Mouse (Mus musculus) frontal cortex, postnatal 36 days (tissue): Measurements from ENCODE around the gene Per2.

ENCODE experiments used
- DNase-seq, 2 experiments: peaks; one replicate each; pipeline ENCODE4 v3.0.0; 2022; ENCODE audit warnings: low spot score in 2 of 2

Gene Per2

DNA sequence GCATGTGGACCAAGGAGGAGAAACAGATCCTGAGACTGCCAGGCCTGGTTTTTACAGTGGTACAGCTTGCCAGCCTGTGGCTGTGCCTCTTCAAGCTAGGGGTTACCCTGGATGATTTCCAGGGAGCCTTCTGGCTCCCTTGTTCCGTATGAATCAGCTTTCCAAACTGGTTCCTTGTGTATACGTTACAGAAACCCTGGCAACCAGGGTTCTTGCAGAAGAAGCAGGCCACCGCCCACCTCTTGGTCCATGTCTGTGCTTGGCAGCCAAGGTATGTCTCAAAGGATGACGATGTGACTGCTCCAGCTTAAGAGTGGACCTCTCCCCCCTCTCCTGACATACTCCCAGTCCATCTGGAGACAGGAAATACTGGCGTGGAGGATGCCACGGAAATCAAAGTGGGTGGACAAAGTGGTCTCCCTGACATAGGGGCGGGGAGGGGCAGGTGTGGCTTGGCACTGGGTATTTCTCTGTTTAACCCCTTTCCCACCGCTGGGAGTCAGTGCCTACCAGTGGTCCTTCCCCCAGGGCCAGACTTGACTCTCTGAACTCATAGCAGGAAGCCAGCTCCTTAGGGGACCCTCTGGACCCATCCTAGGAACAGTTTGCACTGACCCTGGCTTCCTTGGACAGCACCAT lies 782 bp downstream of the Per2 start:
- DNase-seq, result peak; percentile 65 to 79

DNA sequence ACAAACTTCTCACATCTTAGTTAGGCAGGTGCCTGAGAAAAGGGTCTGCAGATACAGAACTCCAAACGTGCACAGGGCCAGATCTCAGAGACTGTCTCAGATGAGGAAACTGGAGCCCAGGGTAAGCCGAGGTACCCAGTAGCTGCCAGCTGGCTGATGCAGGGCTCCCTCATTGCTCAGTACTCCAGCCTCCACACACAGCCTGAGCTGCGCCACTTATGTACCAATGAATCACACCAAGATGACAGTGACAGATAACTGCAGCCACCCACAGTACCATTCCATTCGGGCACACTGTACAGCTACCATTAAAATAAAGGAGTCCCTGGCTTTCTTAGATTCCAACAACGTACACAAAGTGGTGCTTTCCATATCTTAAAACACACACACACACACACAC lies 1.4 kb downstream of the Per2 start:
- peak; percentile 65 to 77 for DNase-seq

DNA sequence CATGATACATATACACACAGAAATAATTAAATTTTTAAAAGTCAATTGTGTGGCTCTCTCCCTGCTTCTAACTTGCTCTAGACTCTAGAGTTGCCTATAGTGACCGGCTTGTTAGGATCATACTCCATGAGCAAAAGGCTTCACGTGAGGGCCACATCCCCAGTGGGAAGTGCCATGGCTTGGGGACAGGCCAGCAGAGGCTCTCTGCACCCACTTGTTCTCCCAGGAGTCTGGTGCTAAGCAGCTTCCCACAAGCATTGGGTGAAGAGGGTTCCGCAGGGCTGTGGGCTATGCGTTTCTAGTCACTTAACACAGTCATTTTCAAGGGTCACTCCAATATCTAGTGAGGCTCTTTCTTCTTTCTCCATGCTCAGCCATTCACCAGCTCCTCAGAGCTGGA lies 2.0 kb downstream of the Per2 start:
- no peak for DNase-seq

DNA sequence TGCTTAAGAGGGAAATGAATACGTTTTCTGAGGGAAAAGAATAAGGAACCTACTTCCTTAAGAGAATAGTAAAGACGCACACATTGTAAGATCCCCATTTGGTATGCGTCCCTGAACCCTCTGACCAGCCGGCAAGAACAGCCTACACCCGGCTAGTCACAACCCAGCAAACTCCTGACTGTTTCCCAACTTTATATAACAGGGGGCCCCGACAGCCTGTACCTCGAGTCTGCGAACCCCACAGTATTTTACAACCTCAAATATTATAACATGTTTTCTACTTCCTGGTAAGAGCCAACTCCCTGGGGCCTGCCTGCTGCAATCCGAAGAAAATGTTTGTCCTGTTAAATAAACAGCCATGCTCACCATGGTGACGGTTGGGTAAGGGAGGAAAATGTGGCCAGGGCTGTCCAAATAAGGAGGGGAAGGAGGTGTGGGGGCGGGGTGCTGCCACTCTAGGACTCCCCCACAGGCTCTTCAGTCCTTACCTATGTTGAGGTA lies 2.8 kb downstream of the Per2 start:
- DNase-seq, result peak; percentile 25 to 27

DNA sequence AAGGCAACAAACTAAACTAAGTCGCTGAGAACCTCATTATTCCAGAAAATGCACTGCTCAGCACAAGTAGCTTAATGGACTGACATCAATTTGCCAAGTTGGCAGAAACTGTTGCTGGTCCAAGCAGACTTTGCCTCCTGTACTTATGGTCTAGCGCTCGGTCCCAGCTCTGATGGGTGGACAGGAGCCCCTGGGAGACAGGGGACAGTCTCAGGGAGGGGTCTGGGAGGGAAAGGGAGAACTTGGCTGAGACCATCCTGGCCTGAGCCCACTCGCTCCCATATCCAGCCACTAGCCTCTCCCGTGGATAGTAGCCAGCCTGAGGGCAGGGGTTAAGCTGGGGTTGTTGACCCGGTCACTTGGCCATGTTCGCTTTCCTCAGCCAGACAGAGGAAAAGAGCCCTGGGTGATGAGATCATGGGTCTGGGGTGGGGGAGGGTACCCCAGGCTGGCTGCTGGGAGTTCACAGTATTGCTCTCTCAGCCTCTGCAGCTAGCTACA lies 3.4 kb downstream of the Per2 start:
- no peak for DNase-seq

DNA sequence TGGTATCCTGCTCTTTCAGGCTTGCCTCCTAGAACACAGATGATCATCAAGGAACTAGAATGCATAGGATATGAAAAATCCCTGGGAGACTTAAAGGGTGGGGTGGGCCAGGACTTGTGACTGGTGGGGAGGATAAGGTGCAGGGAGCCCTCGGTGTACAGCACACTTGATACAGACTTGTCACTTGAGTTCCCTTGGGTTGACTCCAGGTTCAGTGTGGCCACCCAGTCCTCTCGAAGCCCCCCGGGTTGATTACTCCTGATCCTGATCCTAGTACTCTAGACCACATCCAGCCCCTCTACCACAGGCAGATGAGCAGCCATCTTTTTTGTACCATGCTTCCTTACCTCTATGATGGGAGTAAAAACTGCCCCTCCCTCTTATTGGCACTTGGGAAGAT lies 4.2 kb downstream of the Per2 start:
- no peak for DNase-seq

DNA sequence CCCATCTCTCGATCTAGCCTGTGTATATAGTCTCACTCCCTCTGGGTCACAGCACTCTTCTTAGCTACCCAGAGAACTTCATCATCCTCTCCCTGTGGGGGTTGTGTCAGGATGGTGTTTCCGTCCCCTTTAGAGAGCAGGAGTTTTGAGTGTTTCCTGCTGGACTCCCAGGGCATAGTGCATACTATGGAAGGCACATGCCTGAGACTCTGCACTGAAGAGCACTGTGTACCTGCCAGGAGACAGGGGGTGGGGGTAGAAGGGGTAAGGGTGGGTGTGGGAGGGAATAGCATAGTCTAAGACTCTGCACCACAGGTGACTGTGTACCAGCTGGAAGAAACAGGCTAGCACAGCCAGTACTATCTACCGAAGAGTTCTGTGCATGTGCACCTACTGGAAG lies 4.8 kb downstream of the Per2 start:
- DNase-seq, result no peak

DNA sequence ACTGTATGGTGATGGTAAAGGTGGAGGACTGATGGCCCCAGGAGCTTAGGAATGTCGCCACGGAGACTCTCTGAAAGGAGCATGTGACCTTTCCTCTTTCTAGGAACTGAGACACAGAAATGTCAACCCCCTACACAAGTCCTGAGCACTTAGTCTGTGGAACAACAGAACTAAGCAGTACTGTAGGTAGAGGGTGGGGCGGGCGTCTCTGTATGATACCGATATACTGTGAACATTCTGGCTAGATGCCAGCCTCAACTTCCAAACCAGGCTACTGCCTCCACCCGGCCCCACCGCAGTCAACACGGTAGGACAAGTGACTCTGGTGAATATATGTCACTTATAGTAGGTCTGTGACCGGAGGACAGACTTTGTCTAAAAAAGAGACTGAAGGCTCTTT lies 5.2 kb downstream of the Per2 start:
- DNase-seq, result no peak

DNA sequence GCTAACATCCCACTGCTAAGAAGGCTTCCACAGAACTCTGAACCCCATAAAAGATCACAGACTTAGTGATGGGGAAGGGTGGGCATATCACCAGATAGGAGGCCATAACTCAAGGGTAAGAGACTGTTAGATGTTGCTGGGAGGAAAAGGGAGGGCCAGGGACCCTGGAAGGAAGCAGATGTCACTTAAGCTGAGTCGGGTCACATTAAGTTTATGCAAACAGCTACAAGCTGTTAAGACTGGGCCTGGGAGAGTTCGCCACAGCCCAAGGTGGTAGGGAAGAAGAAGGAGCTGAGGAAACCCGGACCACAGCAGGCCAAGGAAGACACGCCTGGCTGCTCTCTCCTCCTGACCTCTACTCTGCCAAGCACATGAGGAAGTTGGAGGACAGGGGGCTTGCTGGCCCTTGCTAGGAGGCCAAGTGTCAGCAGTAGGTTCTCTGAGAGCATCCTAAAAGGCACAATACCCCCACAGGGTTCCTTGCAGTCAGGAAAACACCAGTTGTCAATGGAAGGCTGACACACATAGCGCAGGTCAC lies 7.5 kb downstream of the Per2 start:
- DNase-seq, result no peak

DNA sequence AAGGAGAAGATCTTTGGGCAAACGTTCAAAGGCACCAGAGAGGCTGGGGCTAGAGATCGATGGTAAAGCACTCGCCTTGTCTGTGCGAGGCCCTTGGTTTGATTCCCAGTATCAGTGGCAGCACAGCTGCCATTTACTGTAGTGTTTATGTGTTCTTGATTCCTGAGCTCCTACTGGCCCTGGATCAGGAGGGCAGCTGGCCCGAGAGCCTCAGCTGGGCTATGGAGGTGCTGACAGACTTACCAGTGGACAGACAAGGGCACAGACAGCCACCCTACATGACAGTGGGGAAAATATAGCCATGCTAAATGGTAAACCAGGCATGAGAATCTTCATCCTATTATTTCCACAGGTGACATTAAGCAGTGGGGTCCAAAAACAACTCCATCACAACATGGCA lies 8.3 kb downstream of the Per2 start:
- no peak for DNase-seq

DNA sequence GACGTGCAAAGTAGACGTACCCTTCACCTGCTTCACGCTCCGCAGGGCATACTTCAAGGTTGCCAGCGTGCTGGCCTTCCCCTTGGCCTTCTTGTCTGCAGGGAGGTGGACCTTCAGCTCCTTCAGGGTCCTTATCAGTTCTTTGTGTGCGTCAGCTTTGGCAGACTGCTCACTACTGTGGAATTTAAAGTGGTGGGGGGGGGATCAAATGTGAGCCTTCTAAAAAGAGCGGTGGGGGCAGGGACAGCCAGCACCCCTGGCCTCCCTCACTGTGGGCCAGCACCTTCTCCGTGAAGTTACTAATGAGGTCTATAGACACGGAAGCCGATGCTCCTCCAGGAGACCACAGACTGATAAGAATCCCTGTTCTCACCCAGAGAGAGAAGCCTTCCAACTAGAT lies 10.4 kb downstream of the Per2 start:
- DNase-seq, result no peak

DNA sequence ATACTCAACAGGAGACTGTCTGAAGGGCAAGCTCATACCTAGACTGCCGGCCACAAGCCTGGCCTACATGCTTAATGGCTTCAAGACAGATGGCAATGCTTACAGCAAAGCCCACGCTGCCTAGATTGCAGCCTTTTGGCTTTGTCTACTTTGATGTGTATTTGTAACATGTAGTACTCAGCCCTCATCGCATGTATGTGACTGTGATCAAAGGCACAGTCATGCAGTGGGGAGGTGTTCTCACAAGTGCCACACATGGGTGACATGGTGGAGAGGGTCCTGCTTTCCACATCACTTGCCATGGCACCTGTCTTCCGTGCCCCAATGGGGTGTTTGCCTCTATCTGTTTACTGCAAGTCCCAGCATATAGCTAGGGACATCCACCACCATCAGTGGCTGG lies 12.6 kb downstream of the Per2 start:
- DNase-seq, result no peak

DNA sequence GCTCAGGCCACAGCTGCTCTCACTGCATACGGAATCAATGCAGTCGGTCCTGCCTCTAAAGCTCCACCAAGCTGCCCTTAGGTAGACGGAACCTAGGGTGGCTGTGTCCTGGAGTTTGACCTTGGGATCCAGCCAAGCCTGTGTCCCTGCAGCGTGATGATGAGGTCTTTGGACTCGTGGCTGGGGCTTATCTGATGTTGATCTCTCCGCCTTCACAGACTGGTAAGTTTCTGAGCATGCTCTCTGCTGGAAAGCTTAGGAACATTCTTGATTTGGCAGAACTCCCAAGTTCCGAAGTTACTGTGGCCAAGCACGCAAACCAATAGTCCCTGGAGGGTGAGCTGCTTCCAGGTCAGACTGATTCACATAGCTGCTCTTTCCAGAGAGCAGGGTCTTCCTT lies 13.1 kb downstream of the Per2 start:
- DNase-seq, result peak; percentile 19 to 22

DNA sequence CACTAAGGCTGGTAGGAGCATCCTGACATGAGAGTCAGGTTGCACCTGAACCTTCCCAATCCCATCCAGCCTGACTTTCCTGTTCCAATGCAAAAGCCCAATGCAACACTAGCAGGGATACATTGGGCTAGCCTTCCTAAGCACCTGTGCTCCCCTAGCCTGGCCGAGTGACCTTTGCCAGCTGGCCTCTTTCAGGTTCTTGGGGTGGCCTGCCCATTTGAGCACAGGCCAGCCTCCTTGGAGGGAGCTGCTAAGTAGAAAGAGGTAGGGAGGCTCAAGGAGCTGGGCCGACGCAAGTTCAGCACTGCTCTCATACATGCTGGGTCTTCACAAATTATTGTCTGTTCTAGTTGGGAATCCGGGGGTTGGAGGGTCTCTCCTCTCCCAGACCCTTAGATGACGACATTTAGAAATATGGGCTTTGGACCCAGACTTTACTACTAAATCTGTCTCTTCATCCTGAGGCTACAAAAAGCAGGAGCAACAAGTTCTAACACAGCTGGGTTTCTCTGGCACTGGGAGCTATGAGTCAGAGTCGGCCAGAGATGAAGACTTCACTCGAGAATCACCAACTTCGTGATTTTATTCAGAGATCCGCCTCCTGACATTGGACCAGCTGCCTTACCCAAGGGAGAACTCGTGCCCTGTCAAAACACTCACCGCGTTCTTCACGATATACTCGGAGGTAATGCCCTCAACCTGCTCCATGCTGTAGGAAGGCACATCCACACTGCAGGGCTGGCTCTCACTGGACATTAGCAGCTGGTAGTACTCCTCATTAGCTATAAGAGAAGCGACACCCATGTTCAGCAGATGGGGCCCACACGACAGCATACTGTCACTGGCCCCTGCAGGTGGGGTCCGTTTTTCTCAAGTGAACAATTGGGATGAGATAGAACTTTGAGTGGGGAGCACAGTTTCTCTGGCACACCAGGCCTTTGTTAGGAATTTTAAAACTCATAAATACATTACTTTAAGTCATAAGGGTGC lies 14.0 kb downstream of the Per2 start:
- peak; percentile 19 to 63 for DNase-seq

DNA sequence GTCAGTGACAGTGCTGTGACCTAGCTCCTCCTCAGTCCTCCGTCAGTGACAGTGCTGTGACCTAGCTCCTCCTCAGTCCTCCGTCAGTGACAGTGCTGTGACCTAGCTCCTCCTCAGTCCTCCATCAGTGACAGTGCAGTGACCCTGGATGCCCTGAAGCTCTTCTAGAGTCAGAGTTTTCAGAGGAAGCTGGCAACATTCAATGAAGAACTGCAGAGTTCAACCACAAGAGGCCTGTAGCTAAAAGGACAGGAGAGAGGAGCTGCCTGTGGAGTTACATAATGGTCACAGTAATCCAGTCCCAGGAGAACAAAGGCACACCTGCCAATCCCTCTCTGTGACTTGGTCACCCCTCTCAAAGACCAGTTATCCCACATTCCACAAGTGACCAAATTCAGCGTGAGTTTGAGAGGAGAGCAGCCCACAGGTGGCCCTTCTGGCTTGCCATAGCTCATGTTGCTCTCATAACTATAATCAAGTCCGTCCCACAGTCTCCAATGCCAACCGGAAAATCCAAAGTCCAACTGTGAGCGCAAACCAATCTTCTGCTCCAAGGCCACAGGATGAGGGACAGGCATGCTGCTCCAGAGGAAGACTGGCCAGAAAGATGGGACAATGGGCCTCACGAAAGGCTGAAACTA lies 16.7 kb downstream of the Per2 start:
- no peak for DNase-seq

DNA sequence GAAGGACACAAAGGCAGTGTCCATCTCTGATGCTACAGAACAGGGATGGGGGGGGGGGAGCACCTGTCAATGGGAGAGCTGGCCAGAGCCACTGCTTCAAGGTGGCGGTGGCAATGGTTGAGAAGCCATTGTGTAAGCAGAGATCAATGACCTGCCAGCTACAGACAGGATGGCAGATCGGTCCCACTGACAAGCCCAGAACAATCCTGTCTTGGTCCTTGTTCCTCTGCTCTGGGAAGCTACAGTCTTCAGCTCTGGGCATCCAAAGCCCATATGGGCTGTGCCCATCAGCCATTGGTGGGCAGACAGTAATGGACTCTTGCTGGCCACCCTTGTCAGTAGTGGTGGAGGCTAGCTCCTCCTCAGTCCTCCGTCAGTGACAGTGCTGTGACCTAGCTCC lies 17.3 kb downstream of the Per2 start:
- DNase-seq, result no peak

DNA sequence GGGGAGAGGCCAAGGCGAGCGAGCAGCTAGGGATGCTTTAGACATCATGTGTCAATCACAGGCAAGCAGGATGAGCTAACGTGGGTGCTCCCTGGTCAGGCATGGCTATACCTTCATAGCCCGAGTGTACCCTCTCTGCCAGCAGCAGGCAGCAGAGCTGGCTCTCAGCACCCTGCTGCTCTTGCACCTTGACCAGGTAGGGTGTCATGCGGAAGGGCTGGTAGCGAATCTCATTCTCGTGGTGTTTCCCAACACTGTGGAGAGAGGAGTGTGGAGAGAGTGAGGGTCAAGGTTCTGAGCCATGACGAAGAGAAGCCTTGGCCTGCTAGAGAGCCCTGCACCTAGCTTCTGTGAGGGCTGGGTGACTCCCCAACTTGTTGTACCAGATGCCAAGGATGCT lies 19.3 kb downstream of the Per2 start:
- DNase-seq, result no peak

DNA sequence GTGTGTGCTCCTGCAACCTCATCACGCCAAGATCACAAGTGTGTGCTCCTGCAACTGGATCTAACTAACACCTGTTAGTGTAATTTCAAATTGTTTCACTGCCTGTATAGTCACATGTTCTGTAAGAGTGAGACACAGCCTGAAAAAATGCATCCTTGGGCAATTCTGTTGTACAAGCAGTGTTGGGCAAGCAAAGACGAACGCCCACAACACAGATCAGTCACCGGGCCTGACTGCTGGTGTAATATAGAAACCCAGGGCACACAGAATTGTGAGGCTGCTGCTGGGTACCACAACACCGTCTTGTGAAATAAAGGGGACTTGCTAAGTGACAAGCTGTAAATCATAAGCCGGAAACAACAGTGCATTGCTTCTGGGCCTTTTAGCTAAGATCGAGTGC lies 21.6 kb downstream of the Per2 start:
- no peak for DNase-seq

DNA sequence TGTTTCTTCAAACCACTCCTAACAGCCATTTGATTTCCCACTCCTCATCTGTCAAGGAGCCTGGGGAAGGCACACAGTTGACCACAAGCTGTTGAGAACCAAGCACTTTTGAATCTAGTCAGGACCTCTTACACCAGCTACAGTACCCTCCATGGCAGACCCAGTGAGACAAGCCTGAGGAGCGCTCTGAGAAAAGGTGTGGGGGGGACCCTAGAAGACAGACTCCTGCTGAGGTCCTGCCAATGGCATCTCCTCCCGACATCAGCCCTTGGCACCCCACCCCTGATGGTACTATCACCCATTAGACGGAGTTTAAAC lies 22.1 kb downstream of the Per2 start:
- DNase-seq, result no peak

DNA sequence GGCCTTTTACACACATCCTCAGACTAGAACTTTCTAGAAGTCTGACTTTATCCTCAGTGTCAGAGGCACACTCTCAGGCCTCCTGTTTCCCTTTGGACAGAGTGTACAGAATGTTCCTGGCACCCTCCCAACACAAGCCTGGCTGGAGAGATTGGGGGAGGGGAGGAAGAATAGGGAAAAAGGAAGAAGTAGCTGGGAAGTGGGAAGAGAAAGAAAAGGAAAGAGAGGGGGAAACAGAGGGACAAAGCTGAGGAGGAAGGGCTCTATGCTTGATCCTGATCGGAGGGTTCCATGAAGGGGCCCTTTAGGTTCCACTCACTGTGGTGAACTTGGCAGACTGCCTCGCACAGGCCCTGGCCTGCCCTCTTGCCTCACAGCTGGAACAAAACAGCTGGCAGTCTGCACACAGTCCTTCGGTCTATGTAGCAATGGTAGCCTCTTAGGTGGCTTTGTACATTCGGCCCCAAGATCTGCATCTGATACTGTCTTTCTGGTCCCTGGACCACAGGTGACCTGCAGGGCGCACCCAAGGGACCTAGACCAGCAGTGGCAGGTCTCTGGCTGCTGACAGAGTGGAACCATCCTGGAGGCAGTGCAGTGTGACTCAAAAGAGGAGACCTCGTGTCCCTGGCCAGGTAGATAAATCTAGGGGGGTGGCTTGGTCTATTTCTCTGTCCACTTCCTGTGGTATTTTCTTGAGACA lies 22.6 kb downstream of the Per2 start:
- DNase-seq, result peak in 1 of 2 experiments; percentile 33

DNA sequence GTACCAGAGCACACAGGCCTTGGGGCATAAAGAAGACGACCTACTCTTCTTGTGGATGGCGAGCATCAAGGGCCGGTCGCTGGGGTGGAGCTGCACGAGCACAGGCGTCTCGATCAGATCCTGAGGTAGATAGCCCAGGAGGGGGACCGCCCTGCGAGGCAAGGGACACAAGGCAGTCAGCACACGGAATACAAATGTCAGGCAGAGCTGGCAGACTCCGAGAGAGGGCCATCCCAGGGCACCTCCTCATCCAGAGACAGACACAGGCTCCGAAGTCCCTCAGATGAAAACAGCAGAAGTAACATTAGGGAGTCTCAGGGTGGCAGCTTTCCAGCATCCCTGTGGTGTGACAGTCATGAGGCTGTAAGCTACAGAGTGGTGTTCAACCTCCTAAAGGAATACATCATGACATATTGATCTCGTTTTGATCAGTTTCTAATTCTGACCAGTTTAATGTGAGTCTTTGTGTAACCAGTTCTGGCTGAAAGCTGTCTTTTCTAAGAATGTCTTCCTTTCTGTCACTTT lies 23.5 kb downstream of the Per2 start:
- no peak for DNase-seq
